Mouse (Mus musculus) lung, postnatal 0 days (tissue): ENCODE measurements around the gene Hoxb5.

Experiments used
- CTCF ChIP-seq: IDR thresholded peaks from 2 replicates; pipeline ENCODE4 v1.5.1; 2016; ENCODE audit warnings: antibody characterized with exemption, mild to moderate bottlenecking
- EP300 ChIP-seq: IDR thresholded peaks from 2 replicates; pipeline ENCODE4 v1.6.1; 2016; ENCODE audit warnings: antibody characterized with exemption, mild to moderate bottlenecking, control low read depth

DNA sequence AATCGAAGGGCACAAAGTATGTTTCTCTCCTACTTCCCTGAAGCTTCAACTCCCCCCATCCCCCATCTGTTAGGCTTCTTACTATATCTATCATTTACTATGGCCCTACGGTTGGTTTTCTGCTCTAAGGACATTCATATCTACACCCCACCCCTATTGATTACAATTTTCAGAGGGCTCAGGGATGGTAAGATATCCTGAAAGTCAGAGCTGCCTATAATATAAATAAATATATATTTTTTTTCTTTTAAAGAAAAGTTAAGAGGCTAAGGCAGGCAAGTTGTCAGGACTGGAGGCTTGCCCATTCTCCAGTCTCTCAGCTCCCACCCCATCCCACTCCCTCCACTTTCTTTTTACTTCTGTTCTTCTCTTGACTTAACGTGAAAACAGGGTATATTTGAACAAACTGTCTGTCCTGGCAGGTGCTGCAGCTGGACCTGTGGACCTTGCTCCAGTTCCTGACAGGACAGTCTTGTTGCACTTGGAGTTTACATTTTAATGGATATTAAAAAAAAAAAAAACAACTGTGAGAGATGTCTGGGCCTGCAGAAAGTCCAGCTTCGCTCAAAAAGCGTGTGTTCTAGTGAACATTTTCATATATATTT is 43.9 kb downstream of the Hoxb5 start:
- no peak for TF ChIP-seq CTCF
- TF ChIP-seq EP300, result no peak
